Mouse (Mus musculus): ENCODE measurements around the gene Cwc27. TPM values are rescaled to one million over a fixed set of nuclear protein-coding genes. Genes with fewer than 3 reads are reported as not detected.

Cwc27 gene
- total and polyA plus RNA-seq, 2 experiments from 2014 or later, result 17.9 to 23.4 TPM

DNA sequence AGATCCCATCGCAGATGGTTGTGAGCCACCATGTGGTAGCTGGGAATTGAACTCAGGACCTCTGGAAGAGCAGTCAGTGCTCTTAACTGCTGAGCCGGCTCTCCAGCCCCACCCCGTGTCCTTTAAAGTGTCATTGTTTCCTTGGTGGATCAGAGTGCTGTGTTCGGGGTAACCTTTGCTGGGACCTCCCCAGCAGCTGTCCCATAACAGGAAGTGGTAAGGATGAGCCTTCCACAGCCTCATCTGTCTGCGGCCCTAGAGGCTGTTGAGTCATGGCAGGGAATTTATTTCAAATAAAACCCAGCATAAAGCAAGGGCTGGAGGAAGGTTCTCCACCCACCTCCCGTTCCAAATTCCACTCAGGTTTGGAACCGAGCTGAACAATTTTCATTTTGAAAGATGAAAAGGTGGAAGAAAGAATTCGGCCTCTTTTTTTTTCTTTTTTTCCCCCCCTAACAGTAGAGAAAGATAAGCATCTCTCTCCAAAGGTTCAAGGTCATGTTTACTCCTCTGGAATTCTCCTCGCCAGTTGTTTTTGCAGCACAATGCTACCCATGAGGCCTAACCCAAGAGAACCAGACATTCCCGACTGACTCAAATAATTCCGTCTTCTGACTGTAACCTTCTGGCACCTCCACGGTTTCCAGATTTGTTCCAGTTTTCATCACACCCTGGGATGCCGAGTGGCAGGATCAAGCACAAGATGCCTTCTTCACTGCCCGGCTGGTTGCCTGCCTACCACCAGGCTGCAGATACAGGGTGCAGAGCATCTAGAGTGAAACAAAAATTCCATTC lies 210.0 kb downstream of the Cwc27 start:
- H3K27me3 ChIP-seq (ENCODE audit: insufficient read depth, low read length), result no peaks in the 10 kb centered on the region
- H3K9ac ChIP-seq (replicated peaks; ENCODE audit: low read length, poor library complexity, severe bottlenecking), result no peak overlapping the region
- H3K27ac ChIP-seq (ENCODE audit: low read depth, low read length), result no peak overlapping the region
- WGBS, result 78% methylated on average over 14 of the region's 14 CpGs
- H3K36me3 ChIP-seq (ENCODE audit: insufficient read depth, low read length), result no peaks in the 10 kb centered on the region
- ATAC-seq (ENCODE audit: low FRiP score), result no peak
- no peak for DNase-seq (ENCODE audit: low spot score)
- no peaks in the 10 kb centered on the region for H3K9me3 ChIP-seq (ENCODE audit: low read length)
- H3K4me1 ChIP-seq (ENCODE audit: insufficient read depth, low read length), result no peaks in the 10 kb centered on the region
- no peak overlapping the region for H3K4me3 ChIP-seq (ENCODE audit: low read depth, low read length)
- no peak for TF ChIP-seq CTCF (IDR thresholded peaks at IDR 0.05)
- no peak overlapping the region for H3K4me2 ChIP-seq (ENCODE audit: low read depth, low read length, poor library complexity, severe bottlenecking)

DNA sequence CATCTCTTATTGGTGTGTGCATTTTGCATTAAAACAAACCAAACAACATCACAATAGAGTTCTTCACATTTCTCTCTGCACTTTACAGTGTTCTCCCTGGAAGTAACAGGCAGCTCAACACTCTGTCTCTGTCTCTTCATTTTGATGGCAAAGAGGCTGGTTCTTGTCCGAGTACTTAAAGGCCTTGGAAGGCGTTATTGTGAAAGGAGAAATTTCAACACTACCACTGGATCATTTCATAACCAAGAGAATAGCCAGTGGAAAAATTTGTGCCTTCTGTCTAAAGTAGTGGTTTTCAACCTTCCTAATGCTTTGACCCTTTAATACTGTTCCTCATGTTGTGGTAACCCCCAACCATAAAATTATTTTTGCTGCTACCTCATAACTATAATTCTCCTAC lies 211.8 kb downstream of the Cwc27 start:
- Histone ChIP-seq H3K4me3 (ENCODE audit: low read depth, low read length) (no peak overlapping the region), H3K9ac (replicated peaks; ENCODE audit: low read length, poor library complexity, severe bottlenecking) (no peak overlapping the region), H3K9me3 (ENCODE audit: low read length) (no peaks in the 10 kb centered on the region), H3K4me1 (ENCODE audit: insufficient read depth, low read length) (no peaks in the 10 kb centered on the region), H3K4me2 (ENCODE audit: low read depth, low read length, poor library complexity, severe bottlenecking) (no peak overlapping the region), H3K27me3 (ENCODE audit: insufficient read depth, low read length) (no peaks in the 10 kb centered on the region), H3K27ac (ENCODE audit: low read depth, low read length) (no peak overlapping the region), H3K36me3 (ENCODE audit: insufficient read depth, low read length) (no peaks in the 10 kb centered on the region)
- WGBS, result 98% methylated on average over 2 of the region's 2 CpGs
- TF ChIP-seq CTCF (IDR thresholded peaks at IDR 0.05), result no peak
- no peak for DNase-seq (ENCODE audit: low spot score)
- ATAC-seq (ENCODE audit: low FRiP score), result no peak

DNA sequence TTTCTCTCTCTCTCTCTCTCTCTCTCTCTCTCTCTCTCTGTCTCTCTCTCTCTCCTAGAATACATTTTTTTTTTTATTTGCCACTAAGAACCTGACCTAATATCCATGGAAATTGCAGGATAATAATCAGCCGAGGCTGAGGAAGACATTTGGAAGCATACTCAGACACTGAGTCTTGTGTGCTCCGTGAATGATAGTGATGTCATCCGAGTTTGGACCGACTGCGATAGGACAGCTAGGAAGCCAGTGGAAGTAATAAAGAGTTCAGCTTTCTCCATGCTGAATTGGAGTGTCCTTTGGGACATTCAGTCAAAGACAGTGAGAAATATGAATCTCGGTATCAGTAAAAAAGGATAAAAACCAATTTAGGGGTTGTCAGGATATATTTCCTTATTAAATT lies 214.7 kb downstream of the Cwc27 start:
- DNase-seq (ENCODE audit: low spot score), result no peak
- Histone ChIP-seq H3K4me2 (ENCODE audit: low read depth, low read length, poor library complexity, severe bottlenecking) (no peak overlapping the region), H3K27ac (ENCODE audit: low read depth, low read length) (no peak overlapping the region), H3K36me3 (ENCODE audit: insufficient read depth, low read length) (no peaks in the 10 kb centered on the region), H3K4me1 (ENCODE audit: insufficient read depth, low read length) (no peaks in the 10 kb centered on the region), H3K9me3 (ENCODE audit: low read length) (no peaks in the 10 kb centered on the region), H3K4me3 (ENCODE audit: low read depth, low read length) (no peak overlapping the region), H3K9ac (replicated peaks; ENCODE audit: low read length, poor library complexity, severe bottlenecking) (no peak overlapping the region), H3K27me3 (ENCODE audit: insufficient read depth, low read length) (no peaks in the 10 kb centered on the region)
- 71% methylated on average over 6 of the region's 6 CpGs for WGBS
- ATAC-seq (ENCODE audit: low FRiP score), result no peak
- TF ChIP-seq CTCF (IDR thresholded peaks at IDR 0.05), result no peak

DNA sequence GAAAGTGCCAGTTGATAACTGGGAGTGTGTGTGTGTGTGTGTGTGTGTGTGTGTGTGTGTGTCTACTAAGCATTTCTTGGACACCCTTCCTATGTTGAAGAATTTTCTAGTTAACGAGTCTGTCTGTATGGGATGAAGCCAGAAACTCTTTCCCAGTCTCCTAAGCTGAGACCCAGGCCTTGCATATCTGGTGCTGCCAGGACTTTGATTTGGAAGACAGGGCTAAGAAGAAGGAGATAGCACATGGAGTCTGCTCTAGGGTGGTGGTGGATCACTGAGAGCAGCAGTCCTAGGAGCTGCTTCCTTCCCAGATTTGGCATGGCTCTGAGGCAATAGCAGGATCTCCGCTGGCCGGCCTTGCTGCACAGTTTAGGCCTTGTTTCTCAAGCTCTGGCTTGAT lies 215.2 kb downstream of the Cwc27 start:
- 88% methylated on average over 3 of the region's 3 CpGs for WGBS
- Histone ChIP-seq H3K4me2 (ENCODE audit: low read depth, low read length, poor library complexity, severe bottlenecking) (no peak overlapping the region), H3K9ac (replicated peaks; ENCODE audit: low read length, poor library complexity, severe bottlenecking) (no peak overlapping the region), H3K4me3 (ENCODE audit: low read depth, low read length) (no peak overlapping the region), H3K9me3 (ENCODE audit: low read length) (no peaks in the 10 kb centered on the region), H3K27me3 (ENCODE audit: insufficient read depth, low read length) (no peaks in the 10 kb centered on the region), H3K4me1 (ENCODE audit: insufficient read depth, low read length) (no peaks in the 10 kb centered on the region), H3K27ac (ENCODE audit: low read depth, low read length) (no peak overlapping the region), H3K36me3 (ENCODE audit: insufficient read depth, low read length) (no peaks in the 10 kb centered on the region)
- ATAC-seq (ENCODE audit: low FRiP score), result no peak
- DNase-seq (ENCODE audit: low spot score), result no peak
- no peak for TF ChIP-seq CTCF (IDR thresholded peaks at IDR 0.05)

DNA sequence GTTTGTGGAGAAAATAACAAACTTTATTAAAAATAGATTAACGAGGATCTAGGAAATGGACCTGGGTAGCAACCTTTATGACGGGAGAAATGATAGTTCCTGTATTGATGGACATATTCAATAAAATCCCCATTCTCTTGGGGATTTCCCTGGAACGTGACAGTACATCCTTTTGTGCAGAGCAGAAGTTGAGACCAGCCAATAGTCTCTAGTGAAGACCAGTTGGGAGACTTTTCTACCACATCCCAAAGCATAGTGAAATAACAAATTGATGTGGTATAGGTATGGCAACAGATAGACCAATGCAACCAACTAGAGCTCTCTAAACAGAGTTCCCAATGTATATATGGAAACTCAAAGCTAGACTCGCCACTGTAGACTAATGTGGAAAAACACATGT lies 220.7 kb downstream of the Cwc27 start:
- H3K36me3 ChIP-seq (ENCODE audit: insufficient read depth, low read length), result no peaks in the 10 kb centered on the region
- H3K4me1 ChIP-seq (ENCODE audit: insufficient read depth, low read length), result no peaks in the 10 kb centered on the region
- H3K4me2 ChIP-seq (ENCODE audit: low read depth, low read length, poor library complexity, severe bottlenecking), result no peak overlapping the region
- 94% methylated on average over 4 of the region's 4 CpGs for WGBS
- ATAC-seq (ENCODE audit: low FRiP score) (no peak), DNase-seq (ENCODE audit: low spot score) (no peak)
- no peaks in the 10 kb centered on the region for H3K9me3 ChIP-seq (ENCODE audit: low read length)
- no peak overlapping the region for H3K9ac ChIP-seq (replicated peaks; ENCODE audit: low read length, poor library complexity, severe bottlenecking)
- TF ChIP-seq CTCF (IDR thresholded peaks at IDR 0.05), result no peak
- H3K27me3 ChIP-seq (ENCODE audit: insufficient read depth, low read length), result no peaks in the 10 kb centered on the region
- H3K4me3 ChIP-seq (ENCODE audit: low read depth, low read length), result no peak overlapping the region
- H3K27ac ChIP-seq (ENCODE audit: low read depth, low read length), result no peak overlapping the region

DNA sequence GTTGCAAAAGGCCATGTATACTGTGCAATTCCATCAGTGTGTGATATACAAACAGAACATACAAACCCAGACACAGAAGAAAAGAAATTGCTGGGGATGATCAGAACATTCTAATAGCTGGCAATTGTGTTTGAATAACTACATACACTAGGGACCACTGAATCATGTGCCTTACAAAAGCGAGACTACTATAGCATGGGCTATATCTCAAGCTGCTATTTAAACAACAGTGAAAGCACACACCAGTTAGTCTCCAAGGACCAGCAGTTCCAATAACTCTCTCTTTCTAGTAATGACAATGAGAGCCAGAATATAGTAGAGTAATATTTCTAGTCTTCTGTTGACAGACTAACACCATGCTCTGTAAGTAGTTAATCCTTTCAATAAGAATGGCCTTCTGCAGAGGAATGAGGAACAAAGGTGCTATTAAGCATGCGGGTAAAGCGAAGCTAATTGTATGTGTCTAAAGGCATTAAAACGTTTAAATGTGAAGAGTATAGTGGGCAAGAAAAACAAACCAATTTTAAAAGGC lies 222.1 kb downstream of the Cwc27 start:
- DNase-seq (ENCODE audit: low spot score), result no peak
- no peaks in the 10 kb centered on the region for H3K4me1 ChIP-seq (ENCODE audit: insufficient read depth, low read length)
- no peak overlapping the region for H3K9ac ChIP-seq (replicated peaks; ENCODE audit: low read length, poor library complexity, severe bottlenecking)
- ATAC-seq (ENCODE audit: low FRiP score), result no peak
- TF ChIP-seq CTCF (IDR thresholded peaks at IDR 0.05), result no peak
- H3K36me3 ChIP-seq (ENCODE audit: insufficient read depth, low read length), result no peaks in the 10 kb centered on the region
- no peaks in the 10 kb centered on the region for H3K27me3 ChIP-seq (ENCODE audit: insufficient read depth, low read length)
- no peak overlapping the region for H3K4me3 ChIP-seq (ENCODE audit: low read depth, low read length)
- no peak overlapping the region for H3K27ac ChIP-seq (ENCODE audit: low read depth, low read length)
- no peaks in the 10 kb centered on the region for H3K9me3 ChIP-seq (ENCODE audit: low read length)
- H3K4me2 ChIP-seq (ENCODE audit: low read depth, low read length, poor library complexity, severe bottlenecking), result no peak overlapping the region
- 40% methylated on average over 4 of the region's 4 CpGs for WGBS

Measured in midbrain, postnatal 0 days (tissue).